Mouse (Mus musculus) neutrophil, adult 5-6 weeks (primary cell): ENCODE measurements at regions not wholly inside any gene's neighbourhood (a gene's known extent, or its start where the extent isn't known, plus 50 kb on each side); places are given as distances from the start of the nearest gene placed in this dataset.

Source experiments
- ATAC-seq: fragments of 151-379, 151-347 bp; 2 replicates; pipeline ENCODE4 v1.8.0; 2017; ENCODE audit warnings: mild to moderate bottlenecking, moderate TSS enrichment; ENCODE audit not compliant: insufficient number of reproducible peaks, poor library complexity, low FRiP score, severe bottlenecking; ENCODE audit errors: extremely low read depth

- ATAC-seq = no peak
Measured at GRCm38 (mm10) chr13:97626786-97627185, 133.6 kb downstream of the Gm10260 start.

- no peak for ATAC-seq
Measured at GRCm38 (mm10) chr13:97626116-97626515, 134.3 kb downstream of the Gm10260 start.

- no peak for ATAC-seq
Measured at GRCm38 (mm10) chr13:97625391-97625790, 135.0 kb downstream of the Gm10260 start.

GRCm38 (mm10) chr13:97618190-97618586 lies 142.2 kb downstream of the Gm10260 start:
- ATAC-seq = no peak

- no peak for ATAC-seq
Measured at GRCm38 (mm10) chr13:97617511-97618189, 142.8 kb downstream of the Gm10260 start.

- no peak for ATAC-seq
Measured at GRCm38 (mm10) chr13:97616919-97617318, 143.5 kb downstream of the Gm10260 start.

GRCm38 (mm10) chr13:97607221-97607723 lies 153.2 kb downstream of the Gm10260 start:
- 0 out of 2 replicates have a peak, but pooled peaks have one; percentile 26 for ATAC-seq

- no peak for ATAC-seq
Measured at GRCm38 (mm10) chr13:97604451-97604850, 156.0 kb downstream of the Gm10260 start.

- ATAC-seq = no peak
Measured at GRCm38 (mm10) chr13:97601135-97601730, 159.2 kb downstream of the Gm10260 start.

GRCm38 (mm10) chr13:97600136-97600535 lies 160.3 kb downstream of the Gm10260 start:
- ATAC-seq = no peak

GRCm38 (mm10) chr13:97598507-97599431 lies 161.7 kb downstream of the Gm10260 start:
- ATAC-seq = no peak

- no peak for ATAC-seq
Measured at GRCm38 (mm10) chr13:97594851-97595250, 165.6 kb downstream of the Gm10260 start.

- ATAC-seq = no peak
Measured at GRCm38 (mm10) chr13:97589626-97590025, 170.8 kb downstream of the Gm10260 start.

- ATAC-seq = no peak
Measured at GRCm38 (mm10) chr13:97588085-97588484, 172.3 kb downstream of the Gm10260 start.

GRCm38 (mm10) chr13:97587088-97587487 lies 173.3 kb downstream of the Gm10260 start:
- ATAC-seq = no peak

- no peak for ATAC-seq
Measured at GRCm38 (mm10) chr13:97584045-97584444, 176.4 kb downstream of the Gm10260 start.

- no peak for ATAC-seq
Measured at GRCm38 (mm10) chr13:97581380-97581779, 179.1 kb downstream of the Gm10260 start.

- ATAC-seq = no peak
Measured at GRCm38 (mm10) chr13:97580241-97580874, 180.1 kb downstream of the Gm10260 start.

- ATAC-seq = no peak
Measured at GRCm38 (mm10) chr13:97578595-97578994, 181.8 kb downstream of the Gm10260 start.
